Mouse (Mus musculus) thymus, adult 2 months (tissue): ENCODE results near the gene Nptxr.

Source experiments
- CTCF ChIP-seq: fragments of 200-500 bp; IDR thresholded peaks from 2 replicates; pipeline ENCODE4 v1.5.1; 2012; ENCODE audit warnings: mild to moderate bottlenecking, control low read depth, low read length, moderate library complexity, borderline replicate concordance; ENCODE audit not compliant: control insufficient read depth, poor library complexity, insufficient read depth; ENCODE audit errors: extremely low read depth
- POLR2A ChIP-seq: fragments of 200-500 bp; IDR thresholded peaks from 2 replicates; pipeline ENCODE4 v1.6.1; 2012; ENCODE audit warnings: mild to moderate bottlenecking, low read length, control low read depth, moderate library complexity; ENCODE audit not compliant: control insufficient read depth, poor library complexity, insufficient read depth; ENCODE audit errors: extremely low read depth

DNA sequence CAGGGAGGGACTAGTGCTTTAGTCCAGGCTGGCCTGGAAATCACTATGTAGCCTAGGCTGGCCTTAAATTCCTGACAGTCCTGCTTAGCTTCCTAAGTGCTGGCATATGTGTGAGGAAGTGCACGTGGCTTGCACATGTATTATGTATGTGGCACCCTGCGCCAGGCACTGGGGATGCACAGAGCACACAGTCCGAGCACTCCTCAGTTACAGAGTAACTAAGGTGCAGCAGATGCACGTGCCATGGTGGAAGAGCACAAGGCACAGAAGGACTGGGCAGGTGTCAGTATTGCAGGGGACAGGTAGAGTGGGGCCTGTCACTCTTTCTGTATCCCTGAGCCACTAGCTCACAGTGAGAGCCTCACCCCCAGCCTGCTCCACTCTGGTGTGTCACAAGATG, 49.4 kb downstream of the Nptxr start:
- TF ChIP-seq POLR2A (no peak), CTCF (no peak)
